Mouse (Mus musculus) c-Kit-positive CD71-positive TER-119-negative erythroid progenitor cells, embryonic 14.5 days (primary cell): Measurements from ENCODE around the gene Swap70.
A peak's percentile ranks its signal among the peaks of the same experiment; 100 is the strongest.
"Not testable (repeated sequence)": the region's sequence is repeated elsewhere in the genome, so short reads cannot be mapped to it uniquely, and the experiment has no call there.

Source experiments
- DNase-seq: peaks from one replicate; pipeline ENCODE4 v3.0.0-alpha.2; 2013; ENCODE audit warnings: low read depth

Swap70 gene

DNA sequence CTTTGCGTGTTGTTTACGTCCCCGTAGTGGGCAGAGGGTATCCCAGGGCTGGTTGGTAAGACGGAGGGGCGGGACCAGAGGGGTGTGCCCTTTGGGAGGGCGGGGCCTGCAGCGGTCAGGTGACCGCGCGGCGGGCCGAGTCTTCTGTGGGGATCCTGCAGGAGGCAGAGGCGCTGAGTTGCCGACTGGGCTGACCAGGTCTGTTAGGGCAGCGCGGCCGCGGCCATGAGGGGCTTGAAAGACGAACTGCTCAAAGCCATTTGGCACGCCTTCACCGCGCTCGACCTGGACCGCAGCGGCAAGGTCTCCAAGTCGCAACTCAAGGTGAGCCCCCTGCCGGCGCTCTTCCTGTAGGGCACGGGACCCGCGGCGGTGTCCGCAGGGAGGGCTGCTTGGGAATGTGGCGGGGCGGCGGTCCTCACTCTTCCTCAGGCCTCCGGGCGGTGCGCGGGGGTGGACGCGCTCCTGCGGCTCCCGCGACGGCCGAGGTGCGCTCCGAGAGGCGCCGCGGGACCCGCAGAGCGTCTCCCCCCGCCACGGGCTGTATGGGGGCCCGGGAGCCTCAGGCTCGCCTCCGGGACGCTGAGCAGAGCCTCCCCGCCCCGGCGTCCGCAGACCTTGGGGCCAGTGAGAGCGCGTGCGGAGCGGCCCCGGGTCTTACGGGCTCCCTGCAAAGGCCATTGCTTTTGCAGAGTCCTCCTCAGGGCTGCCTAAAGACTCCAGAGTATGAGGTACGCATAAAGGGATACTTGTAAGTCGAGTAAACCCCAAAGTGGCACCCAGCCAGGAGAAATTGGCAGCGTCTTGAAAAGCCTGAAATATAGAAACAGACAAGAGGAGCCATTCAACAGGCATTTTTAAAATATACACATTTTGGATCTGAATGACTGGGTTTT is at the start of gene Swap70:
TSS of gene Swap70 (plus strand) at position 126 of the 896 bp plus-strand sequence.
- DNase-seq = peak; percentile 74

DNA sequence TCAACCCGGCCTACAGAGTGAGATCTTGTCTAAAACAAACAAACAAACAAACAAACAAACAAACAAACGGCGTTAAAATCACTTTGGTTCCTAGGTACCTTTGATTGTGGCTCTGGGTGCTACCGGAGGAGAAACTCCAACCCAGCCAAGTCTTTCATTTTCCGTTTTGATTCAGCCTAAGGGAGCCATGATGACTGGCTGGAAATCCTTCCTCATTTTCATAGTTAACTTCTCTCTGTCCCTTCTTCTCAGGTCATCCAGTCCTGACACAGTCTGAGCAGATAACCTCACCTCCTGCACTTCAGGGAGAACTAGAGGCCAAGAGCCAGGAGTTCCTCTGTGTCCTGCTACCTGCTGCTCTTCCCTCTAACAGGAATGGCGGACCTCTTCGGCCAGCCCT is 42.3 kb upstream of the Swap70 start:
- no peak for DNase-seq

- DNase-seq = no peak
These were observed 40.9 kb upstream of the Swap70 start for GRCm38 (mm10) chr7:110180613-110181012.

- no peak for DNase-seq
These were observed 40.1 kb upstream of the Swap70 start for GRCm38 (mm10) chr7:110181446-110181845.

- DNase-seq = no peak
These were observed 36.9 kb upstream of the Swap70 start for GRCm38 (mm10) chr7:110184608-110185007.

GRCm38 (mm10) chr7:110189951-110190350 is 31.6 kb upstream of the Swap70 start:
- no peak for DNase-seq

GRCm38 (mm10) chr7:110193186-110193585 is 28.3 kb upstream of the Swap70 start:
- no peak for DNase-seq

DNA sequence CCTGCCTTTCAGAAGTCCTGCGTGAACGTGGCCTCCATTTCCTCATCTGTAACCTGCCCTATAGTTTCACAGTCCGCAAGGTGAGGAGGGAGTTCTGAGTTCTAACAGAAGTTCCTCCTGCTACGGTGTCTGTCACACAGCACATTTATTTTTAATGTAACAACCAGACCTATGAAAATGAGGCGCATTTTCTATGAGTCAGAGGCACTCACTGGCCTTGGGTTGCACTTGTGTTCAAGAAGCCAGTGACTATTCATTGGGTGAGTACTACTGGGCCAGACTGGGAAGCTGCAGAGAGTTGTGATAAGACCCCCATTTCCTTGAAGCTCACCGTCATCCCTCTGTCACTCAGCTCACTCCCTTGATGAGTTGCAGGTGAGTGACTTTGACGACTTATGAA is 24.3 kb upstream of the Swap70 start:
- DNase-seq = no peak

- DNase-seq = no peak
These were observed 19.6 kb upstream of the Swap70 start for GRCm38 (mm10) chr7:110201933-110202332.

GRCm38 (mm10) chr7:110204208-110204607 is 17.3 kb upstream of the Swap70 start:
- DNase-seq = no peak

DNA sequence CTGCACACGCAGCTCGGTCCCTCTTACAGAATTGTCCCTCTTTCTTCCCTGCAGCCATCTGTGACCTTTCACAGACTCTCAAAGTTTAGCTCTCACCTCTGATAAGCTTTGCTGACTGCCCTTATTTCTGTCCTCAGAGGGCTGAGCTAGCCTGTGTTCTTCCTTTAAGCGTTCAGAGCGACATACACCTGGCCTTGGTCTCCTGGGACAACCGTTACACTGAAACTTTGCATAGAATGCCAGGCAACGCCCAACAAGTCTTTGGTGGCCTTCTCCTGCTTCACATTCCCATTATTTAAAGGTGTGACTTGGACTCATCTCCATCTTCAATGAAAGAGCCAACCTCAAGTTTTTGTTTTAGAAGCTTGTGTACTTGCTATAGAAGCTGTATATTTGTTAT is 13.2 kb upstream of the Swap70 start:
- no peak for DNase-seq

DNA sequence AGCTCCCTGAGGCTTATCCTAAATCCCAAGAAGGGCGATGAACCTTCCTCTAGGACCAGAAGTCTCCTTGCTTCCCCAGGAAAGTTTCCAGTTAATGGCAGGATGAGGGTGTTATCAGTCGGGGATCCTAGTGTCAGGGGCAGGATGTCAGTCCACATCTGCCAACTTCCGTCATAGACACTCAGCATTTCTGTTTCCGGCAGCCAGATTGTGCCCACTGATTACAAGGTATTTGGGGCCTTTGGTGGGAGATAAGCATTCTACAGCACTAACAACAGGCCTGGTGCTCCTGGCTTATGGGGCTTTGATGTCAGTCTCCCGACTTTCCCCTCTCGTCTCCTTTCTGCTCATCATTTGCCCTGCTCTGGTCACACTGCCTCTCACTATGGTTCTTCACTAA is 12.1 kb upstream of the Swap70 start:
- peak; percentile 25 for DNase-seq

DNA sequence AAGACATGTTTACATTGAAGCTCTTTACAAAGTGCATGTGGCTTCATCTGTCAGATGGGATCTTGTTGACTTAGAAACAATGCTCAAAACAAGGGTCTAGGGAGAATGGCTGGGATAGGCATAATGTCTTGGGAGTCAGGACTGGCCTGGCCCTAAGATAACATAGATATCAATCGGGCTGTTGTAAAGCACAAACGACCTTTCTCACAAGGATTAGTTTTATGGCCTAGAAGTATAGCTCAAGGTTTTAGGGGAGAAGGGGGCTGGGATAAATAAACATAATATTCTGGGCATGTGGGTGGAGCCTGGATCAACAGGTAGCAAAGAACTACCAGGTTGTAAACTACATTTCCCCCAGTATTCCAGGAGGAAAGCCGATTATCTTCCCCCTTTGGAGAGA is 10.5 kb upstream of the Swap70 start:
- no peak for DNase-seq

DNA sequence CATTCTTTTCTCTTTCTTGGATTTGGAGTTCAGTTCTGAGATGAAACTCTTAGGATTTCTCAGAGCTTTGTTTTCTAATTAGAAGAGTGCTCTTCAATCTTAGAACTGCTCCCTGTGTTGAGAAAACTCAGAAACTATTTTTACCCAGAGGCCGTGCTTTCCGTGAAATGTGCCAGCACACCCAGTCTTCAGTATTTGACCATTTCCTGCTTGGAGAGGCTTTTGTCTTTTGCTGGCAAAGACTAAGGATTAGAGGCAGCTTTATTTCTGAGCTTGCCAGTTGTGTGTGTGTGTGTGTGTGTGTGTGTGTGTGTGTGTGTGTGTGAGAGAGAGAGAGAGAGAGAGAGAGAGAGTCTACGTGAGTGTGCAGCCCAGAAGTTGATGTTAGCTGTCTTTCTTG is 6.6 kb upstream of the Swap70 start:
- DNase-seq = no peak

- DNase-seq = peak; percentile 34
These were observed 393 bp upstream of the Swap70 start for GRCm38 (mm10) chr7:110221051-110221585.

DNA sequence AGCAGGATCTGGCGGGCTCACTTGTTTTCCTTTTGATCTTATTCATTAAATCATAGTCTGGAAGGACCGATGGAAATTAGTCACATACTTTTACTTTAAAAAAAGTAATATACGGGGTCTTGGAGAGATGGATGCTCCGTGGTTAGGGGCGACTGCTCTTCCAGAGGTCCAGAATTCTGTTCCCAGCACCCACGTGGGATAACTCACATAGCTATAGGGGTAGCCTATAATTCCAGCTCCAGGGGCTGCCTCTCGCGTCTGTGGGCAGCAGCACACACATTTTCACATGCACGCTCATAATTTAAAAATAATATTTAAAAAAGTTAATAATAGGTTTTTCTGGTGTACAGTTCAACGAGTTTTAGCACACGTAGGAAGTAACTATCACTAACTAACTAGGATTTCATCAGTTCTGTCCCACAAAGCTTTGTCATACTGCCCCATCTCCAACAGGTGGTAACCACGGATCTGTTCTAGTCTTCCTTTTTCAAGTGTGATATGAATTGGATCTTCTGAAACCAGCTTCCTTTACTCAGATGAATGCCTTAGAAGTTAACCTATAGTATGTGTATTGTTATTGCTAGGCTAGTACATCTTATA is 1.2 kb downstream of the Swap70 start:
- DNase-seq = peak; percentile 14

DNA sequence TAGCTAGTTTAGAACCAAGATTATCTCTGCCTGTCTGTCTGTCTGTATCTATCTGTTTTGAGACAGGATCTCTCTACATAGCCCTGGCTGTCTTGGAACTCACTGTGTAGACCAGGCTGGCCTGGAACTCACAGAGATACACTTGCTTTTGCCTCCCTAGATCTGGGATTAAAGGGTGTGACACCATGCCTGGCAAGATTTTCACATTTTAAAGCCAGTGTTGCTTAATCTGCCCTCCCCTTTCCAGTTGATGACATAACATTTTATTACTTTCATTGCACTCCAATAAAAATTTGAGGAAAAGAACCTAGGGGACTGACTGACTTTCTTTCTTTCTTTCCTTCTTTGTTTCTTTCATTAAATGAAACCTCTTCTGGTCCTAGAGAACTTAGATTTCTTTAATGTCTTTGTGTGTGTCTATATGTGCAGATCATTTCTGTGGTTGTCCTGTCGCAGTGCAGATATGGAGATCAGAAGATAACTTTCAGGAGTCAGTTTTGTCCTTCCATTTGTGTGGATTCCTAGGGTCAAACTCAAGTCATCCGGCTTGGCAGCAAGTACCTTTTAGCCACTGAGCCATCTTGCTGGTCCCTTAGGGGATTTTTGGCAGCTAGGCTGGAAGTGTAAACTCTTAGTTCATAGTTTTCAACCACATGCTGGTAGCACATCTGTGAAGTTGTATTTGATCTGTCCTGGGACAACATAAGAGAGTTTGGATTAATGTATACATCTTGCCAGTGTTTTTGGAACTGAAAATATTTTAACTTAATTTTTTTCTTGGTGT is 2.4 kb downstream of the Swap70 start:
- DNase-seq = no peak

GRCm38 (mm10) chr7:110226484-110226883 is 5.0 kb downstream of the Swap70 start:
- no peak for DNase-seq

GRCm38 (mm10) chr7:110229967-110230366 is 8.5 kb downstream of the Swap70 start:
- DNase-seq = no peak

- DNase-seq = not testable (repeated sequence)
These were observed 9.6 kb downstream of the Swap70 start for GRCm38 (mm10) chr7:110231127-110231526.

DNA sequence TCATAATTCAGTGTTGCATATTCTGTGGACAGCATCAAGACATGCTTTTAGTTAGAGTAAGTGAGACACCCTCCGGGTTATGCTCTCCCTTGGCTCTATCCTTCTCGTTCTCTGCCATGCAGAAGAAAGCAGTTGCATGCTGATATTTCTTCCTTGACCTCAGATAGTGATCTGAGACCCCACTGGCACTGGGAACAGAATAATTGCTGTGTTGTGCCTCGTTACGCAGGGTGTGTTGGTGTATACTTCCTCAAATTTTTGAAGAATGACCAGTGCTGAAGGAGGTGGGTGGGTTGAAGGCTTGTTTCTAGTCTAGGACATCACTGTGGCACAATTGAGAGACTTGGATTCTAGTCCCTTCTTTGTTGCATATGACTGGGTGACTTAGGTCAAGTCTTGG is 14.6 kb downstream of the Swap70 start:
- no peak for DNase-seq

GRCm38 (mm10) chr7:110237451-110237836 is 15.9 kb downstream of the Swap70 start:
- no peak for DNase-seq
